Mouse (Mus musculus) heart, embryonic 12.5 days (tissue): ENCODE measurements around the gene Rrm1. TPM values are rescaled to one million over a fixed set of nuclear protein-coding genes. Genes with fewer than 3 reads are reported as not detected.

Experiments used
- ATAC-seq: fragments of 200-750 bp; cut with Nextera tagmentation; 2 replicates; pipeline ENCODE4 v1.8.0; 2017; ENCODE audit warnings: moderate TSS enrichment, moderate library complexity; ENCODE audit not compliant: insufficient number of reproducible peaks, low FRiP score
- H3K27ac ChIP-seq: fragments of 300-500 bp; sonication (generic); 2 replicates; pipeline ENCODE4 v1.5.1; 2016; ENCODE audit warnings: mild to moderate bottlenecking, moderate library complexity; ENCODE audit not compliant: poor library complexity, severe bottlenecking
- H3K27me3 ChIP-seq: fragments of 300-500 bp; sonication (generic); replicated peaks from 2 replicates; pipeline ENCODE4 v1.6.1; 2016; ENCODE audit warnings: mild to moderate bottlenecking, moderate library complexity
- H3K36me3 ChIP-seq: fragments of 300-500 bp; sonication (generic); 2 replicates; pipeline ENCODE4 v1.6.1; 2016; ENCODE audit warnings: mild to moderate bottlenecking, moderate library complexity
- H3K4me1 ChIP-seq: fragments of 300-500 bp; sonication (generic); replicated peaks from 2 replicates; pipeline ENCODE4 v1.6.1; 2016; ENCODE audit warnings: mild to moderate bottlenecking
- H3K4me2 ChIP-seq: fragments of 300-500 bp; sonication (generic); 2 replicates; pipeline ENCODE4 v1.6.1; 2016; ENCODE audit warnings: mild to moderate bottlenecking, moderate library complexity
- H3K4me3 ChIP-seq: fragments of 300-500 bp; sonication (generic); 2 replicates; pipeline ENCODE4 v1.5.1; 2016; ENCODE audit warnings: mild to moderate bottlenecking
- H3K9ac ChIP-seq: fragments of 300-500 bp; sonication (generic); 2 replicates; pipeline ENCODE4 v1.6.1; 2016; ENCODE audit warnings: mild to moderate bottlenecking, moderate library complexity
- H3K9me3 ChIP-seq: fragments of 300-500 bp; sonication (generic); replicated peaks from 2 replicates; pipeline ENCODE4 v1.6.1; 2016; ENCODE audit warnings: mild to moderate bottlenecking, moderate library complexity
- WGBS: fragments of 180-500 bp; shearing (Covaris S2); methylation state at CpG from one replicate; pipeline ENCODE4 v1.1.7; 2016; 5-methylcytosine and 5-hydroxymethylcytosine counted together
- polyA plus RNA-seq: library from polyadenylated mRNA; unstranded; fragments of >200 nt; fragmentation: Nextera tagmentation; extraction: Ambion mirVana; gene quantifications from 2 replicates; pipeline ENCODE4 v1.2.1, GENCODE M21; 2016

The Rrm1 gene
- polyA plus RNA-seq, 1 experiment from 2014 or later, result 134 TPM

DNA sequence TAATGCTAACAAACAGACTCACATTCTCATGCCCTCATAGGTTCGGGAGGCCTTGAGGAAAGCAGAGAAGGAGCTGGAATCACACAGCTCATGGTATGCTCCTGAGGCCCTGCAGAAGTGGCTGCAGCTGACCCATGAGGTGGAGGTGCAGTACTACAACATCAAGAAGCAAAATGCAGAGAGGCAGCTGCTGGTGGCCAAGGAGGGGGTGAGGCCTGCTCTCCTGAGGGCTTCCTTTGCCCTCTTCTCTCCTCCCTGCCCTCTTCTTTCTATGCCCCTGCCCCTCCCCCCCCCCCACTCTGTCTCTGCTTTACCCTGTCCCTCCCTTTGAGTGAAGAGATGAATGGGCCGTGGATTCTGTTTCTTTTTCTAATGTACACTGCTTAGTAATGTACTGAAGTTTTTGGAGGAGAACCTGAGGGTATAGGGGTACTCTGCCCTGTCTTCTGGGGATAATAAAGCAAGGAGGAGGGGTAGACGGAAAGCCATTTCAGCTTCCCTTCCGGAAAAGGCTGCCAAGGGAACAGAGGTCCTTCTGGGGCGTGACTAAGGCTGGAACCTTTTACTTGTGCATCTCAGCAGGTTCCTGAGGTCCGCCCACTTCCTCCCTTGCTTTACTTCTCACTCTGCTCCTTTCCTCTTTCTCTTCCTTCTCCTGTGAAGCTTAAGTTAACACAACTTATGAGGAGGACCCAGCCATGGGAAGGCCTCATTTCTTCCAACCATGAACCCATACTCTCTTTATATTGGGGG, 15.4 kb upstream of the Rrm1 start:
- WGBS, result 54% methylated on average over 6 of the region's 6 CpGs
- no peaks in the 10 kb centered on the region for H3K27me3 ChIP-seq
- ATAC-seq, result peak; percentile 39; the same call in 1 of the 2 replicates

DNA sequence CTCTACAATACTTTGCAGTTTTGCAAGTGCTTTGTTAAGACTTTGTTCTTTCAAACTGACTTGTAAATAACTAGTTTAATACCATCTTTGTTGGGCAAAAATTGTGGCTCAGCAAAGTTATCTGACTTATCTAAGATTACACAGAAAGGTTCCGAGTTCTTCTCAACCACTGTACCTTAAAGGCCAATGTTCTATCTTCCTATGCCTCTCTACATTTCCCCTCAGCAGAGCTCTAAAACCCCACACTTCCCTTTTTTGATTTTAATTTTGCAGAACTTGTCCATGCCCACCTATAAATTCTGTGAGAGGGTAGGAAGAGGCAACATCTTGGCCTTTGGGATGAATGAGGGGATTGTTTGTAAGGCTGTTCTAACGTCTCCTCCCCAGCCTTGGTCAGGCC, 7.2 kb upstream of the Rrm1 start:
- Histone ChIP-seq H3K4me2 (no peak overlapping the region), H3K9ac (no peak overlapping the region), H3K4me3 (no peak overlapping the region), H3K27ac (no peak overlapping the region), H3K9me3 (no peaks in the 10 kb centered on the region), H3K27me3 (peaks cover 20% of the 10 kb centered on the region), H3K4me1 (no peaks in the 10 kb centered on the region), H3K36me3 (peaks cover 3% of the 10 kb centered on the region)
- 72% methylated on average over 2 of the region's 2 CpGs for WGBS
- ATAC-seq, result no peak

More for the DNA sequence above, 15.4 kb upstream of the Rrm1 start:
- H3K4me2 ChIP-seq, result no peak overlapping the region
- no peaks in the 10 kb centered on the region for H3K36me3 ChIP-seq
- H3K4me3 ChIP-seq, result no peak overlapping the region
- H3K27ac ChIP-seq, result no peak overlapping the region
- H3K9me3 ChIP-seq, result no peaks in the 10 kb centered on the region
- 0 out of 2 replicates have a peak, but pooled peaks cover 3% of the 10 kb centered on the region for H3K4me1 ChIP-seq
- H3K9ac ChIP-seq, result no peak overlapping the region

- H3K4me3 ChIP-seq, result peak overlapping the region; percentile 91
- peaks cover 20% of the 10 kb centered on the region for H3K27me3 ChIP-seq
- no peak overlapping the region for H3K27ac ChIP-seq
- no peak for ATAC-seq
- no peak overlapping the region for H3K9ac ChIP-seq
- no peaks in the 10 kb centered on the region for H3K9me3 ChIP-seq
- H3K36me3 ChIP-seq, result peaks cover 16% of the 10 kb centered on the region
- peaks cover 16% of the 10 kb centered on the region for H3K4me1 ChIP-seq
- H3K4me2 ChIP-seq, result peak overlapping the region; percentile 78
- 51% methylated on average over 15 of the region's 15 CpGs for WGBS
These were observed 456 bp upstream of the Rrm1 start for GRCm38 (mm10) chr7:102440822-102441656.

- peaks cover 8% of the 10 kb centered on the region; the same call in 1 of the 2 replicates for H3K27me3 ChIP-seq
- H3K9ac ChIP-seq, result peak overlapping the region; percentile 96
- peak overlapping the region; percentile 78 for H3K4me2 ChIP-seq
- 5% methylated on average over 4 of the region's 4 CpGs for whole genome bisulfite sequencing
- H3K9me3 ChIP-seq, result no peaks in the 10 kb centered on the region
- peaks cover 29% of the 10 kb centered on the region for H3K36me3 ChIP-seq
- peak overlapping the region; percentile 86 for H3K27ac ChIP-seq
- H3K4me1 ChIP-seq, result peaks cover 16% of the 10 kb centered on the region
- H3K4me3 ChIP-seq, result peak overlapping the region; percentile 91
- ATAC-seq, result no peak
These were observed 937 bp downstream of the Rrm1 start for GRCm38 (mm10) chr7:102442432-102442831.

GRCm38 (mm10) chr7:102444301-102444700, 2.8 kb downstream of the Rrm1 start:
- no peaks in the 10 kb centered on the region for H3K9me3 ChIP-seq
- WGBS, result 60% methylated on average over 2 of the region's 2 CpGs
- 0 out of 2 replicates have a peak overlapping the region, but pooled peaks have one; percentile 4 for H3K4me3 ChIP-seq
- ATAC-seq, result no peak
- H3K4me1 ChIP-seq, result peaks cover 16% of the 10 kb centered on the region
- no peak overlapping the region for H3K27ac ChIP-seq
- no peak overlapping the region for H3K9ac ChIP-seq
- peak overlapping the region; percentile 11 for H3K4me2 ChIP-seq
- peaks cover 39% of the 10 kb centered on the region for H3K36me3 ChIP-seq
- H3K27me3 ChIP-seq, result no peaks in the 10 kb centered on the region; the same call in 1 of the 2 replicates

DNA sequence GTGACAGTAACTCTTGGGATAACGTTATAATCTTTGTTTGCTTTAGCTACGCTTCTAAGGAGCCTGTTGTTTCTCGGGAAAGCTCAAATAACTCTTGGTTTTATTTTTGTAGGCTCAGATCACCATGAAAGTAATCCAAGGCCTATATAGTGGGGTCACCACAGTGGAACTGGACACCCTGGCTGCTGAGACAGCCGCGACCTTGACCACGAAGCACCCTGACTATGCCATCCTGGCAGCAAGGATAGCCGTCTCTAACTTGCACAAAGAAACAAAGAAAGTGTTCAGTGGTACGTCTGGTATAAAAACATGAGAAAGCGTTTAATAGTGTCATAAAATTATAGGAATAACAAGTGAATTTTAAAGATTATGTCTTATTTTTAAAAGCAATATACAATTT, 4.9 kb downstream of the Rrm1 start:
- no peak overlapping the region for H3K9ac ChIP-seq
- no peak overlapping the region for H3K4me3 ChIP-seq
- no peak for ATAC-seq
- no peak overlapping the region for H3K4me2 ChIP-seq
- H3K4me1 ChIP-seq, result peaks cover 13% of the 10 kb centered on the region
- H3K27ac ChIP-seq, result no peak overlapping the region
- H3K9me3 ChIP-seq, result no peaks in the 10 kb centered on the region
- peaks cover 58% of the 10 kb centered on the region for H3K36me3 ChIP-seq
- WGBS, result 95% methylated on average over 9 of the region's 9 CpGs
- H3K27me3 ChIP-seq, result no peaks in the 10 kb centered on the region

DNA sequence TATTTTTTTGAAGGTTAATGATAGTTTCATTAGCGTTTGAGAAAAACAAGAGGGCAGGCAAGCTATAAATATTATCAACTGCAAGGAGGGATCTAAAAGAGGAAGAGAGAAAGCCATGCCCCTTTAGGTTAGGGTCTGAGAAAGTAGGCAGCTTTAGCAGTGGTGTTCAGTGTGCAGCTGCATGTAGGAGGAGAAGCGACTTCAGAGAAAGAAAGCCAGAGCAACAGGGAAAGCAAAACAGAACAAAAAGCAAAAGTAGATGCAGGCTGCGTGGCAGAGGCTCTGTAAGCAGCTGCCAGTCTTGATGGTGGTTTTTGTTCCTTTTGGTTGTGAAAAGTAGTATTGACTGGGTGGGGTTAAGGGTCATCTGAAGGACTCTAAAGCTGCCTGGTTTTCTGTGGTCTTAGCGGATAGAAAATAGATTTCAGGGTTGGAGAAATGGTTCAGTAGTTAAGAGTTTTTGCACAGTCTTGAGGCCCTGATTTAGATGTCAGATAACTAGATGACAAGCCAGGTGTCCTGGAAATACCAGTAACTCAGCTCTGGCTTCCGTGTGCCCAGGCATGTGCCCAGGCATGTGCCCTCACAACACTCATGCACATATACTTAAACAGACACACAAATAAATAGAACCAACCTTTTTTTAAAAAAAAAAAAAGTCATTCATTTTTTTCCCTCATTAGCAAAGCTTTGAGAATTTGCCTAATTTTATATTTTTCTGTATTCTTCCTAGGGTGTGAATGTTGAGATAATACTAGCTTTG, 17.3 kb downstream of the Rrm1 start:
- H3K36me3 ChIP-seq, result peaks cover 85% of the 10 kb centered on the region
- no peak overlapping the region for H3K9ac ChIP-seq
- H3K9me3 ChIP-seq, result no peaks in the 10 kb centered on the region
- H3K27ac ChIP-seq, result no peak overlapping the region
- no peaks in the 10 kb centered on the region for H3K27me3 ChIP-seq
- no peak for ATAC-seq
- 81% methylated on average over 5 of the region's 5 CpGs for WGBS
- no peak overlapping the region for H3K4me3 ChIP-seq
- H3K4me2 ChIP-seq, result no peak overlapping the region
- no peaks in the 10 kb centered on the region for H3K4me1 ChIP-seq

DNA sequence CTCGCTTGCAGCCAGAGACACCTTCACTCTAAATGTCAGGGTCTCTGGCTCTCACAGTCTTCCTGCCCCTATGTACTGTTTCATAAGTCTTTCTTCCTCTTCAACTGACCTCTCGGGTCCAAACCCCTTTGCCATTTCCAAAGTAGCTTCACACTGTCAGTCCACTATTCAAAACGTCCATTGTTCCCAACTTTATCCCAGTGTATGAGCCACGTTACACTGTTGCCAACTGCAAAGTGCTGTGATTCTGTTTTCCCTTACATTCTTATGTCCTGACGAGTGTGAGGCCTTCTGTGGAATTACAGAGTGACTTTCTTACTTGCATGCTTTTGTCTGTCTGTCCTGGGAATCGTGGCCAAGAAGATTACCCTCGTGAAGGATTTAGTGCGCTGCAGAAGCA, 26.1 kb downstream of the Rrm1 start:
- no peak overlapping the region for H3K27ac ChIP-seq
- no peak overlapping the region for H3K4me3 ChIP-seq
- H3K36me3 ChIP-seq, result peaks cover 67% of the 10 kb centered on the region
- H3K9me3 ChIP-seq, result no peaks in the 10 kb centered on the region
- H3K4me2 ChIP-seq, result no peak overlapping the region
- no peaks in the 10 kb centered on the region; the same call in 1 of the 2 replicates for H3K4me1 ChIP-seq
- no peaks in the 10 kb centered on the region for H3K27me3 ChIP-seq
- WGBS, result 88% methylated on average over 8 of the region's 8 CpGs
- no peak overlapping the region for H3K9ac ChIP-seq
- no peak for ATAC-seq

GRCm38 (mm10) chr7:102472675-102473074, 31.2 kb downstream of the Rrm1 start:
- no peaks in the 10 kb centered on the region for H3K9me3 ChIP-seq
- no peak overlapping the region for H3K27ac ChIP-seq
- ATAC-seq, result no peak
- no peak overlapping the region for H3K4me3 ChIP-seq
- no peak overlapping the region for H3K4me2 ChIP-seq
- no peaks in the 10 kb centered on the region for H3K27me3 ChIP-seq
- H3K9ac ChIP-seq, result no peak overlapping the region
- peaks cover 19% of the 10 kb centered on the region for H3K36me3 ChIP-seq
- no peaks in the 10 kb centered on the region; the same call in 1 of the 2 replicates for H3K4me1 ChIP-seq
- 49% methylated on average over 5 of the region's 5 CpGs for WGBS

DNA sequence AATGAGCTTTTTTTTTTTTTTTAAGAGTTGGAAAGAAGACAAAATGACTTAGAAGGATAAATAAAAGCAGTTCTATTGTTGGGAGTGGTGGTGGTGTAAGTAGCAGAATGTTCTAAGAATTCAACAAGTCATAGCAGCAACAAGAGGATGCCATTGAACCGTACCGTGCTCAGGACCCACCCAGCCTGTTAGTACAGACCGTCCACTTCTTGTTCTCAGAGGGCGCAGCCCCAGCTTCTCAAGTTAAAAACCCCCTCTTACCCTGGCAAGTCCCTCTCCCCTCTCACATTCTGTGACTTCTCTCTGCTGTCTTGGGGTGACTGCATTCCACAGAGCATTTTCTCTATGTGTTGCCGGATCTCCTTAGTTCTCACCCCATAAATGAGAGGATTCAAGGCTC, 35.1 kb downstream of the Rrm1 start:
- ATAC-seq, result no peak

DNA sequence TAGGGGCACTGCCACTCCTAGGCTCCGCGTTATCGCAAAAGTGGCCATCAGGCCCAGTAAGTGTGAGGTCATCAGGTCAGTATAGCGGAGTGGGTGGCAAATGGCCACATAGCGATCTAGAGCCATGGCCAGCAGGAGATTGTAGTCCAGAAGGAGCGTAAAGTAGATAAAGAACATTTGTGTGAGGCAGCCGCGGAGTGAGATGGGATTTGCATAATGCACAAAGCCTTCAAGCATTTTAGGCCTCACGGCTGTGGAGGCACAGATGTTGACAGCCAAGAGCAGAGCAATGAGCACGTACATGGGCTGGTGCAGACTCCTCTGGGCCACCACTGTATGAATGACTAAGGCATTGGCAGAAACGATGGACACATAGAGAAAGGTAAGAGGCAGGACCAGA, 35.9 kb downstream of the Rrm1 start:
- Histone ChIP-seq H3K27me3 (no peaks in the 10 kb centered on the region), H3K4me1 (peaks cover 9% of the 10 kb centered on the region), H3K9ac (no peak overlapping the region), H3K36me3 (no peaks in the 10 kb centered on the region), H3K4me3 (no peak overlapping the region), H3K9me3 (no peaks in the 10 kb centered on the region), H3K27ac (no peak overlapping the region), H3K4me2 (no peak overlapping the region)
- WGBS, result 65% methylated on average over 11 of the region's 11 CpGs
- no peak for ATAC-seq

More for the DNA sequence above, 35.1 kb downstream of the Rrm1 start:
- Histone ChIP-seq H3K27ac (no peak overlapping the region), H3K4me3 (no peak overlapping the region), H3K9me3 (no peaks in the 10 kb centered on the region), H3K9ac (no peak overlapping the region), H3K27me3 (no peaks in the 10 kb centered on the region), H3K4me2 (no peak overlapping the region), H3K4me1 (peaks cover 9% of the 10 kb centered on the region), H3K36me3 (no peaks in the 10 kb centered on the region)
- WGBS, result 92% methylated on average over 5 of the region's 5 CpGs
